Mouse (Mus musculus): Measurements from ENCODE around the gene Gm21900. TPM values are rescaled to one million over a fixed set of nuclear protein-coding genes. Genes with fewer than 3 reads are reported as not detected.
"Not testable (repeated sequence)": the region's sequence is repeated elsewhere in the genome, so short reads cannot be mapped to it uniquely, and the experiment has no call there.

Gene Gm21900
- polyA plus RNA-seq (2012) = not detected in 2 replicates

GRCm38 (mm10) chrY:10616061-10616460 lies at the start of gene Gm21900:
Gene Gm21900, plus strand, starts transcription at chrY:10616361.
- not testable (repeated sequence) for TF ChIP-seq GATA1 (IDR thresholded peaks at IDR 0.05; ENCODE audit: low read length)

Other genes starting within 250 kb of the Gm21900 start
- gene Gm28510, start 203.6 kb upstream of the Gm21900 start, polyA plus RNA-seq (2012) = not detected in 2 replicates
- gene Gm20737, start 80.3 kb upstream of the Gm21900 start, polyA plus RNA-seq (2012) = not detected in 2 replicates
- gene Gm21775, start 62.9 kb upstream of the Gm21900 start, polyA plus RNA-seq (2012) = not detected in 2 replicates
- not detected in 2 replicates for gene Gm20777, start 136.1 kb downstream of the Gm21900 start, polyA plus RNA-seq (2012)

All from G1E-ER4 (cell line).